Mouse (Mus musculus) WW6 (cell line): Measurements from ENCODE around the gene Obox2.
"Not testable (repeated sequence)": the region's sequence is repeated elsewhere in the genome, so short reads cannot be mapped to it uniquely, and the experiment has no call there.

ENCODE experiments used
- DNase-seq: peaks from one replicate; pipeline ENCODE4 v3.0.0-alpha.2; 2013; ENCODE audit warnings: low read depth, low spot score

Gene Obox2

GRCm38 (mm10) chr7:15388421-15388998 is at the start of gene Obox2, which contains the start of gene Obox1:
Gene Obox2, plus strand, starts transcription at chr7:15388721.
Gene Obox1, plus strand, starts transcription at chr7:15388948.
- DNase-seq = not testable (repeated sequence)

DNA sequence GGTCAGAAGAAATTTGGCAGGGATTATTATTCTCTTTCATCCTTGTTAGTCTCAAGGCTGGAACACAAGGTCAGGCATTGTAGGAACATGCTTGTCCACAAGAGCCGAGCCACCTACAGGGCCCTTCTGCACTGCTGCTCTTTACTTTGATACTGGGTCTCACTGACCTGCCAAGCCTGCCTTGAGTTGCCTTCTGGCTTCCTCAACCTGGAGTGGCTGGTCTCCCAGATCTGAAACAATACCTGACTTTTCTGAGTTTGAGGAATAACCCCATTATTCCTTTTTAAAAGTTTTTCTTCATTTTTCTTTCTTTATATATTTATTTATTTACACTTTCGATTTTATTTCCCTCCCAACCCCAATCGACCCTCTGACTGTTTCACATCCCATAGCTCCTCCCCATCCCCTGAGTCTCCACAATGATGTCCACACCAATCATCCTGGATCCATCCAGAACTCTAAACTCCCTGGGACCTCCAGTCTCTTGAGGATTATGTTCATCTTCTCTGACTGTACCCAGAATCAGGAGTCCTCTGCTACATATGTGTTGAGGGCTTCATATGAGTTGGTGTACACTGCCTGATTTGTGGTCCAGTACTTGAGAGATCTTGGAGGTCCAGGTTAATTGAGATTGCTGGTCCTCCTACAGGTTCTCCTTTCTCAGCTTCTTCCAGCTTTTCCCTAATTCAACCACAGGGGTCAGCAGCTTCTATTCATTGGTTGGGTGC is 10.8 kb downstream of the Obox2 start:
- not testable (repeated sequence) for DNase-seq

DNA sequence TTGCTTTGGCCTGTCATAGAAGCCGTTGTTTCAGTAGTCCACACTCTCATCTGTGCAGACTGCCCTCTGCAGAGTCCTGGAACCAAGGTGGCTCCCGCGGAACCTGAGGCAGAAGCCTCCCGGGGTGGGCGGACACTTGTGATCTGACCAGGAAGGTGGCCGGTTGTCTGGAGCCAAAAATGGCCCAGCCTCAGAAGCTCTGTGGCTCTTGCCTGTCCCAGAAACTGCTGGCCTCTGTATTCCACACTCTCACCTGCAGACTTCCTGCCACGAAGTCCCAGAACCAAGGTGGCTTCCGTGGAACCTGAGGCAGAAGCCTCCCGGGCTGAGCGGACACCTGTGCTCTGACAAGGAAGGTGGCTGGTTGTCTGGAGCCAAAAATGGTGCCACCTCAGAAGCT is 18.3 kb downstream of the Obox2 start:
- DNase-seq = not testable (repeated sequence)

DNA sequence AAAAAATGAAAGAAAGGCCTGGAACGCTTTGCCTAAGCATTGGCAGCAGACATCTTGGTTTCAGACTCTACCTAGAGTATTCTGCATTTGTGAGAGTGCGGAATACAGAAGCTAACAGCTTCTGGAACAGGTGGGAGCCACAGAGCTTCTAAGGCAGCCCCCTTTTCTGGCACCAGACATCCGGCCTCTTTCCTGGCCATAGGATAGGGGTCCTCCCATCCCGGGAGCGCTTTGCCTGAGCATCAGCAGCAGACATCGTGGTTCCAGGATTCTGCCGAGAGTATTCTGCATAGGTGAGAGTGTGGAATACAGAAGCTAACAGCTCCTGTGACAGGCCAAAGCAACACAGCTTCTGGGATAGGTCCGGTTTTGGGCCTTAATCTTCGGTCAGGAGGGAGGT is 29.5 kb downstream of the Obox2 start:
- not testable (repeated sequence) for DNase-seq

GRCm38 (mm10) chr7:15425537-15425936 is 37.0 kb downstream of the Obox2 start:
- DNase-seq = not testable (repeated sequence)
